Mouse (Mus musculus) lung, embryonic 16.5 days (tissue): Measurements from ENCODE around the gene Supv3l1. TPM values are rescaled to one million over a fixed set of nuclear protein-coding genes. Genes with fewer than 3 reads are reported as not detected.
"Not testable (repeated sequence)": the region's sequence is repeated elsewhere in the genome, so short reads cannot be mapped to it uniquely, and the experiment has no call there.

ENCODE experiments used
- ATAC-seq: fragments of 200-750 bp; cut with Nextera tagmentation; 2 replicates; pipeline ENCODE4 v1.8.0; 2017; ENCODE audit warnings: low read depth, mild to moderate bottlenecking, moderate library complexity
- H3K27ac ChIP-seq: fragments of 300-500 bp; sonication (generic); 2 replicates; pipeline ENCODE4 v1.5.1; 2014; ENCODE audit warnings: mild to moderate bottlenecking, control low read depth, low read length
- H3K27me3 ChIP-seq: fragments of 300-500 bp; sonication (generic); 2 replicates; pipeline ENCODE4 v1.6.1; 2014; ENCODE audit warnings: low read depth, low read length, mixed read lengths; ENCODE audit not compliant: control insufficient read depth, insufficient read depth
- H3K36me3 ChIP-seq: fragments of 300-500 bp; sonication (generic); 2 replicates; pipeline ENCODE4 v1.6.1; 2014; ENCODE audit warnings: low read length; ENCODE audit not compliant: control insufficient read depth, insufficient read depth
- H3K4me1 ChIP-seq: fragments of 300-500 bp; sonication (generic); replicated peaks from 2 replicates; pipeline ENCODE4 v1.6.1; 2014; ENCODE audit warnings: low read length, mixed read lengths; ENCODE audit not compliant: control insufficient read depth, insufficient read depth
- H3K4me2 ChIP-seq: fragments of 300-500 bp; sonication (generic); 2 replicates; pipeline ENCODE4 v1.6.1; 2014; ENCODE audit warnings: low read depth, low read length, control low read depth
- H3K4me3 ChIP-seq: fragments of 300-500 bp; sonication (generic); 2 replicates; pipeline ENCODE4 v1.5.1; 2014; ENCODE audit warnings: mild to moderate bottlenecking, low read length, control low read depth
- H3K9ac ChIP-seq: fragments of 300-500 bp; sonication (generic); 2 replicates; pipeline ENCODE4 v1.6.1; 2014; ENCODE audit warnings: low read length, control low read depth
- H3K9me3 ChIP-seq: fragments of 300-500 bp; sonication (generic); 2 replicates; pipeline ENCODE4 v1.6.1; 2016; ENCODE audit warnings: low read length; ENCODE audit not compliant: control insufficient read depth
- WGBS: fragments of 180-500 bp; shearing (Covaris S2); extraction: QIAGEN DNeasy Blood & Tissue Kit; methylation state at CpG from one replicate; pipeline ENCODE4 v1.1.7; 2014; 5-methylcytosine and 5-hydroxymethylcytosine counted together
- polyA plus RNA-seq: library from polyadenylated mRNA; unstranded; fragments of >200 nt; fragmentation: Nextera tagmentation; extraction: Ambion mirVana; gene quantifications from 2 replicates; pipeline ENCODE4 v1.2.1, GENCODE M21; 2015

Gene Supv3l1
- polyA plus RNA-seq, 1 experiment from 2014 or later, result 24.2 TPM

DNA sequence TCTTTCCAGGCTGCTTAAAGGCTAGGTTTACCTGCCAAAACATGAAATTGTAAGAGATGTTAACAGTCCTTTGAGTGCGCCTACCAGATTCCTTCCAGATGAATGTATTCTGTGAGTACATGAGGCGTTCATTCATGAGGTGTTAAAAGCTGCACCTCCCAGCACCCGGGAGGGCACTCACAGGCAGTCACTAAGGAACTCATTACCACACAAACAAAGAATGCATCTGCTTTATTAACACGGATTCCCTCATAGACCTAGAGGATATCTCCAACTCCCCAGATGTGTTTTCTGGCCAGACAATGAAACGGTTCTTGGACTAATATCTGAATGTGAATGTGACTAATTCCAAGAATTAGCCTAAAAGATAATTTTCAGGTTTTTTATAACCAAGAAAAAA, 21.6 kb upstream of the Supv3l1 start:
- no peak for ATAC-seq
- H3K4me2 ChIP-seq, result no peak overlapping the region
- H3K4me1 ChIP-seq, result no peaks in the 10 kb centered on the region
- H3K27ac ChIP-seq, result no peak overlapping the region
- H3K9ac ChIP-seq, result no peak overlapping the region
- H3K27me3 ChIP-seq, result no peaks in the 10 kb centered on the region
- 75% methylated on average over 5 of the region's 5 CpGs for WGBS
- H3K36me3 ChIP-seq, result peaks cover 3% of the 10 kb centered on the region; the same call in 1 of the 2 replicates
- no peak overlapping the region for H3K4me3 ChIP-seq
- H3K9me3 ChIP-seq, result no peaks in the 10 kb centered on the region

DNA sequence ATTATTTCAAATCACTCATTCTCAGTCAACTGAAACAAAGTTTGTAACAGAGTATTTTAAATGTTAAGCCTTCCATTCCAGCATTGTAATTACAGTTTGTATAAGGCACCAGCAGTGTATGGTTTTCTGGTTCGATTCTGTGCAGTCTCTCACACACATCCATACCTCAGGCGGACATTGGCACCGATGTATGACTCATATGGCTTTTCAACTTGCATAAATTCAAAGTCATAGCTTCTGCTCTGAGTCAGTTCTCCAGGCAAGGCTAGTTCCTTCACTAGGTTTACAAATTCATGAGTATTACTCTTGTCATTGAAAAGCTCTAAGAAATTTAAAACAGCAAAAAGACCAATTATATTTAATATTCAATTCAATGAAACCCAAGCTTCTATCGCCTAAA, 20.2 kb upstream of the Supv3l1 start:
- H3K27ac ChIP-seq, result no peak overlapping the region
- H3K9ac ChIP-seq, result no peak overlapping the region
- ATAC-seq, result no peak
- H3K4me1 ChIP-seq, result no peaks in the 10 kb centered on the region
- no peaks in the 10 kb centered on the region for H3K27me3 ChIP-seq
- H3K4me3 ChIP-seq, result no peak overlapping the region
- 91% methylated on average over 4 of the region's 4 CpGs for WGBS
- H3K4me2 ChIP-seq, result no peak overlapping the region
- no peaks in the 10 kb centered on the region for H3K36me3 ChIP-seq
- H3K9me3 ChIP-seq, result no peaks in the 10 kb centered on the region

DNA sequence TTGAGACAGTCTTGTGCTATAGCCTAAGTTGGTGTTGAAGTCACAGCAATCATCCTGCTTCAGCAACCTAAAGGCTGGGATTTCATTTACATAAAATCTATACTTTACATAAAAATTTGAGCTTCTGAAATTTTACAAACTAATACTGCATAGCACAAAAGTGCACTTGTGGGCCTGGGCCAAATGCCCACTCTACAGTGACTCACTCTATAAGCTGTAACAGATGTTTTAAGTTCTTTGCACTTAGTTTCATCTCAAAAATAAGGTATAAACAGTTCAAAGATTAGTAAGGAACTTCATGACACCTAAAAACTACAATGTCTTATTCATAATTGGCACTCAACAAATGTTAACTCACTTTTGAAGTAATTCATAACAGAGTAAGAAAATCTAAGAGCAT, 11.8 kb upstream of the Supv3l1 start:
- H3K4me3 ChIP-seq, result no peak overlapping the region
- no peaks in the 10 kb centered on the region for H3K9me3 ChIP-seq
- no peak for ATAC-seq
- no peak overlapping the region for H3K27ac ChIP-seq
- peaks cover 20% of the 10 kb centered on the region for H3K36me3 ChIP-seq
- H3K4me1 ChIP-seq, result no peaks in the 10 kb centered on the region
- no peaks in the 10 kb centered on the region for H3K27me3 ChIP-seq
- no peak overlapping the region for H3K4me2 ChIP-seq
- no peak overlapping the region for H3K9ac ChIP-seq

DNA sequence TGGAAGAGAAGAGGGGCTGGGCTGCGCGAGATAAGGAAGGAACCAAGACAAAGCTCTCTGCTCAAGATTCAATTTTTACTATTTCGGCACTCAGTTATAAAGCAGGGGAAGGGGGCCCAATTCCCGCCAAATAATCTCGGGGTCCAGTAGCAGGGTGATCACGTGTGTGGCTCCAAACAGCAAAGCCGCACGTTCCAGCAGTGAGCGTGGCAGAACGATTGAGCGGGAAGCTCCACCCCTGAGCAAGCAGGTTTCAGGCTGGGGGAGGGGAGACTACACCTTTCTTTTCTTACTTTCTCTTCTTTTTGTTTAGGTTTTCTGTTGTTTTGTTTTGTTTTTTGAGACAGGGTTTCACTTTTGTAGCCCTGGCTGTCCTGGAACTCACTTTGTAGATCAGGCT, 2.5 kb upstream of the Supv3l1 start:
- H3K4me1 ChIP-seq, result peaks cover 11% of the 10 kb centered on the region
- 64% methylated on average over 11 of the region's 11 CpGs for WGBS
- H3K9ac ChIP-seq, H3K36me3 ChIP-seq, H3K9me3 ChIP-seq, H3K27me3 ChIP-seq, H3K4me2 ChIP-seq, H3K4me3 ChIP-seq, H3K27ac ChIP-seq, ATAC-seq: not testable (repeated sequence)

DNA sequence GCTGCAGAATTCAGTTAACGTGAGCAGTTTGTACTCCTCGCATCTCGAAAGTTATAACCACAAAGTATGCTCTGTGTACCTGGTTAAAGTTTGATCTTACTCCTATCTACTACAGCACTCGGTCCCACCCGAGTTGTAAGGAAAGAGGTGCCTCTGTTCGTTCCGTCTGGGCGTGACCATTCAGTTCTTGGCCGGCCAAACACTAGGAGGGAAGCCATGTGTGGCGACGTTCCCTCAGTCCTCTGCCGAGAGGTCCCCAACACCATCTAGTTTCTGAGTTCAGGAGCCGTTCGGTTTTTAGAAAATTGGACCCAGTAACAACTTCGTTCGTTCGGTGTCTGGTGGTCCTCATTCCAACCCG, 722 bp upstream of the Supv3l1 start:
- peak overlapping the region; percentile 79 for H3K27ac ChIP-seq
- WGBS, result 33% methylated on average over 18 of the region's 18 CpGs
- ATAC-seq, result peak; percentile 19; the same call in 1 of the 2 replicates
- peak overlapping the region; percentile 99 for H3K9ac ChIP-seq
- peaks cover 11% of the 10 kb centered on the region for H3K4me1 ChIP-seq
- peak overlapping the region; percentile 98 for H3K4me3 ChIP-seq
- H3K4me2 ChIP-seq, result peak overlapping the region; percentile 79
- no peaks in the 10 kb centered on the region for H3K27me3 ChIP-seq
- H3K36me3 ChIP-seq, result peaks cover 10% of the 10 kb centered on the region
- H3K9me3 ChIP-seq, result no peaks in the 10 kb centered on the region

DNA sequence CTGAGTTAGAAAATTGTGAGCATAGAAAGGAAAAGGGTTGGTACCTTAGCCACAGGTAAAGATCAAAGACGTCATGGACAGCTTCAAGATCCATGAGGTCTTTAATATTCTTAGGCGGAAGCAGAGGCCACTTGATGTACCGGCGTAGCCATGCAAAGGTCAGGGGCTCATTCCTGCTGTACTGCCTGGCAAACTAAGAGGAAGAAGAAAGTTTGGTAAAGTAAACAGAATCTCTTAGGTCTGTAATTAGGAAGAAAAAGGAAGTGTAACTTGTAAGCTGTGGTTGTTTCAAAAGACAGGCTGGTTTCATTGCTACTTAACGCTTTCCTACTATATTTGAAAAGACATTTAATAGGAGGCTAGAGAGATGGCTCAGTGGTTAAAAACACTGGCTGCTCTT, 19.1 kb downstream of the Supv3l1 start:
- Histone ChIP-seq H3K27ac (no peak overlapping the region), H3K9me3 (no peaks in the 10 kb centered on the region), H3K27me3 (no peaks in the 10 kb centered on the region), H3K4me1 (peaks cover 3% of the 10 kb centered on the region; the same call in 1 of the 2 replicates), H3K36me3 (peaks cover 53% of the 10 kb centered on the region), H3K9ac (no peak overlapping the region), H3K4me2 (no peak overlapping the region), H3K4me3 (no peak overlapping the region)
- 83% methylated on average over 5 of the region's 5 CpGs for WGBS
- ATAC-seq, result no peak

DNA sequence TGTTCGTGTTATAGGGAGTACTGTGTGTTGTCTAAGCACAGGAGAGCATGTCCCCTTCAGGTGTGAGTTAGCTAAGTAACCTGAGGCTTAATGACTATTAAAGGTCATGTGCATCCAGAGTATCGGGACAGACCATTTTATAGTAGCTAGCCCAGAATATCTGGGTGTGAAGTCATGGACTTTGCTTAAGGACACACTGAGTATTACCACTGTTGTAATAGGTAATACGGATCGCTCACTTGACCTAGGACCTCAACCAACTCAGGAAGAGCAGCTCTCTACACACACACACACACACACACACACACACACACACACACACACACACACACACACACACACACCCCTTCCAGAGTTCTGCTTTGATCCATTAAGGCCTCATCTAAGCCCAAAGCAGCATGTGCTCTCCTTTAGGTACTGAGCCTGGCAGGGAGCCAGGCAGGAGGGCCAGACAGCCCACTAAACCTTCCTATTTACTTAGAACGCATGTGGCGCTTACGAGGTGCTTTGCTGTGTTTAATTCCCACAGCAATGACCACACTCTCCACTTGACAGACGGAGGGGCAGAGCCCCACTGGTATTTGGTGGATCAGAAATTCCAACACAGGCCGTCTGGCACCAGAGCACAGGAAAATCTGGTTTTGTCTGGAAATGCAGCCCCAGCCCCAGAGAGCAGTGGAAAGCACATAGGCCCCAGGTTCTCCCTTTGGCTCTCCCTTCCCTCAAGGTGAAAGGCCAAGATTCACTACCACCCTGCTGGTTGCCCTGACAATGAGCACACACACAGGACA, 24.3 kb downstream of the Supv3l1 start:
- Histone ChIP-seq H3K27me3 (no peaks in the 10 kb centered on the region), H3K36me3 (peaks cover 15% of the 10 kb centered on the region), H3K27ac (peak overlapping the region; percentile 80), H3K4me1 (peaks cover 7% of the 10 kb centered on the region; the same call in 1 of the 2 replicates), H3K9ac (0 out of 2 replicates have a peak overlapping the region, but pooled peaks have one; percentile 19), H3K4me3 (no peak overlapping the region), H3K4me2 (no peak overlapping the region), H3K9me3 (no peaks in the 10 kb centered on the region)
- peak; percentile 58 for ATAC-seq
- WGBS, result 31% methylated on average over 9 of the region's 9 CpGs

DNA sequence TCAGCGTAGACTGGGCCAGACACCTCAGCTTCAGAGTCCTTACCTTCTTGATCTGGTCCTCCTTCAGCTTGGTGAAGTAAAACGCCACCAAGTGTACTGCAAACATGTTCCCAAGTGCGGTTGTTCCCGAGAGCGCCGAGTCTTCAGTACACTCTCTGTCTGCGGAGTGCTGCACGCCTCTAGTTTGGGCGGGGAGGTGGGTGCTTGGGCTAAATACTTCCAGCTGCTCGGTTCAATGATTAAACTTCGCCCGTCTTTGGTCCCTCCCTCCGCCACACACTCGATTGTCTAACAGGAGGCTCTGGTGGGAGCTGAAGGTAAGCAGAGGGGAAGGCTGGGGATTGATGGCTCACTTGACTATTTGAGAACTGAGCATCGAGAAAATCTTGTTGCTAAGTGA, 27.3 kb downstream of the Supv3l1 start, which contains the start of gene Hkdc1:
TSS of gene Hkdc1 (minus strand) at position 237 of the 400 bp plus-strand sequence.
- Histone ChIP-seq H3K36me3 (no peaks in the 10 kb centered on the region), H3K9me3 (no peaks in the 10 kb centered on the region), H3K4me1 (peaks cover 7% of the 10 kb centered on the region; the same call in 1 of the 2 replicates), H3K4me3 (no peak within 1 kb of the TSS), H3K27ac (peak within 1 kb of the TSS; percentile 88), H3K4me2 (no peak within 1 kb of the TSS), H3K27me3 (no peaks in the 10 kb centered on the region), H3K9ac (peak within 1 kb of the TSS; percentile 28; the same call in 1 of the 2 replicates)
- 38% methylated on average over 15 of the region's 15 CpGs for WGBS
- peak; percentile 85 for ATAC-seq

DNA sequence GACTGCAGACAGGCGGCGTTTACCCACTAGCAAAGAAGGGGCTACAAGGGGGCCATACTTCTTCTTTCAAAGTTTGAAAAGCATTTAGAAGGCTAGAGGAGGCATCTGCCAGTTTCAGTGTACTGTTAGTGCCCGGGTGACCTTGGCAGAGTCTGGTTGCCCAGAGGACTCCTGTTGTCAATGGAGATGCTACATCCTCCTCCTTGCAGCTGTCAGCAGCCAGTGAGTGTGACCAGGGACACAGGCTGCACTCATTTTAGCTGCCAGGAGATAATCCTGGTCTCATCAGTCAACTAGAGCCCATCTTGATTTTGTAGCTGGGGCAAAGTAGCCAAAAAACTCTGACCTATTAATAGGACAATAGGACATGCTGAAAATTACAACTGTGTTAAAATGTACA, 28.4 kb downstream of the Supv3l1 start:
- Histone ChIP-seq H3K4me1 (peaks cover 5% of the 10 kb centered on the region; the same call in 1 of the 2 replicates), H3K9me3 (no peaks in the 10 kb centered on the region), H3K27me3 (no peaks in the 10 kb centered on the region), H3K27ac (peak overlapping the region; percentile 44), H3K9ac (peak overlapping the region; percentile 12; the same call in 1 of the 2 replicates), H3K4me2 (no peak overlapping the region), H3K4me3 (no peak overlapping the region), H3K36me3 (no peaks in the 10 kb centered on the region)
- WGBS, result 70% methylated on average over 3 of the region's 3 CpGs
- ATAC-seq, result no peak
